Mouse (Mus musculus) intestine, postnatal 0 days (tissue): ENCODE results near the gene Pccb. TPM values are rescaled to one million over a fixed set of nuclear protein-coding genes. Genes with fewer than 3 reads are reported as not detected.

Source experiments
- ATAC-seq: fragments of 200-750 bp; cut with Nextera tagmentation; 2 replicates; pipeline ENCODE4 v1.8.0; 2017; ENCODE audit warnings: mild to moderate bottlenecking, moderate TSS enrichment, moderate library complexity
- H3K27ac ChIP-seq: fragments of 300-500 bp; sonication (generic); 2 replicates; pipeline ENCODE4 v1.5.1; 2014; ENCODE audit warnings: mild to moderate bottlenecking, low read depth, low read length, moderate library complexity
- H3K27me3 ChIP-seq: fragments of 300-500 bp; sonication (generic); replicated peaks from 2 replicates; pipeline ENCODE4 v1.6.1; 2014; ENCODE audit warnings: low read length, mixed read lengths; ENCODE audit not compliant: control insufficient read depth, insufficient read depth
- H3K36me3 ChIP-seq: fragments of 300-500 bp; sonication (generic); 2 replicates; pipeline ENCODE4 v1.6.1; 2014; ENCODE audit warnings: mild to moderate bottlenecking, moderate library complexity; ENCODE audit not compliant: control insufficient read depth, insufficient read depth
- H3K4me1 ChIP-seq: fragments of 300-500 bp; sonication (generic); replicated peaks from 2 replicates; pipeline ENCODE4 v1.6.1; 2014; ENCODE audit warnings: antibody characterized with exemption, low read length, mixed read lengths; ENCODE audit not compliant: control insufficient read depth, insufficient read depth
- H3K4me2 ChIP-seq: fragments of 300-500 bp; sonication (generic); replicated peaks from 2 replicates; pipeline ENCODE4 v1.6.1; 2014; ENCODE audit warnings: low read depth, mild to moderate bottlenecking, moderate library complexity
- H3K4me3 ChIP-seq: fragments of 300-500 bp; sonication (generic); 2 replicates; pipeline ENCODE4 v1.5.1; 2014; ENCODE audit warnings: low read depth, low read length
- H3K9ac ChIP-seq: fragments of 300-500 bp; sonication (generic); 2 replicates; pipeline ENCODE4 v1.6.1; 2014; ENCODE audit warnings: mild to moderate bottlenecking, low read depth, low read length
- H3K9me3 ChIP-seq: fragments of 300-500 bp; sonication (generic); 2 replicates; pipeline ENCODE4 v1.6.1; 2016; ENCODE audit warnings: mixed run types; ENCODE audit not compliant: control insufficient read depth
- CTCF ChIP-seq: sonication (generic); IDR thresholded peaks from 2 replicates; pipeline ENCODE4 v1.5.1; 2016; ENCODE audit warnings: low read depth, mild to moderate bottlenecking, control low read depth, antibody characterized with exemption, moderate library complexity
- WGBS: fragments of 180-500 bp; shearing (Covaris S2); extraction: QIAGEN DNeasy Blood & Tissue Kit; methylation state at CpG from one replicate; pipeline ENCODE4 v1.1.7; 2014; 5-methylcytosine and 5-hydroxymethylcytosine counted together
- polyA plus RNA-seq: library from polyadenylated mRNA; unstranded; fragments of >200 nt; fragmentation: Nextera tagmentation; extraction: Ambion mirVana; gene quantifications from 2 replicates; pipeline ENCODE4 v1.2.1, GENCODE M21; 2015

Gene Pccb
- polyA plus RNA-seq, 1 experiment from 2014 or later: 31.2 TPM

- H3K36me3 ChIP-seq: no peaks in the 10 kb centered on the region
- peaks cover 5% of the 10 kb centered on the region; the same call in 1 of the 2 replicates for H3K4me1 ChIP-seq
- no peak overlapping the region for H3K9ac ChIP-seq
- H3K27ac ChIP-seq: no peak overlapping the region
- H3K4me3 ChIP-seq: no peak overlapping the region
- H3K9me3 ChIP-seq: peaks cover 5% of the 10 kb centered on the region; the same call in 1 of the 2 replicates
- peak overlapping the region; percentile 33 for H3K4me2 ChIP-seq
- WGBS: 18% methylated on average over 7 of the region's 7 CpGs
- no peak for TF ChIP-seq CTCF
- no peaks in the 10 kb centered on the region for H3K27me3 ChIP-seq
- no peak for ATAC-seq
These were observed 2.7 kb upstream of the Pccb start for GRCm38 (mm10) chr9:101037396-101037795.

GRCm38 (mm10) chr9:101036876-101037275 lies 2.2 kb upstream of the Pccb start:
- Histone ChIP-seq H3K36me3 (no peaks in the 10 kb centered on the region), H3K4me1 (peaks cover 5% of the 10 kb centered on the region; the same call in 1 of the 2 replicates), H3K4me2 (no peak overlapping the region), H3K9ac (no peak overlapping the region), H3K4me3 (no peak overlapping the region), H3K27ac (no peak overlapping the region), H3K9me3 (peaks cover 5% of the 10 kb centered on the region; the same call in 1 of the 2 replicates), H3K27me3 (no peaks in the 10 kb centered on the region)
- WGBS: 67% methylated on average over 2 of the region's 2 CpGs
- no peak for ATAC-seq
- TF ChIP-seq CTCF: no peak

GRCm38 (mm10) chr9:101035836-101036596 lies 1.3 kb upstream of the Pccb start:
- Histone ChIP-seq H3K27ac (no peak overlapping the region), H3K27me3 (no peaks in the 10 kb centered on the region), H3K9ac (no peak overlapping the region), H3K4me1 (peaks cover 5% of the 10 kb centered on the region; the same call in 1 of the 2 replicates), H3K36me3 (no peaks in the 10 kb centered on the region), H3K4me3 (no peak overlapping the region), H3K9me3 (no peaks in the 10 kb centered on the region), H3K4me2 (no peak overlapping the region; the same call in 1 of the 2 replicates)
- no peak for TF ChIP-seq CTCF
- no peak for ATAC-seq
- WGBS: 61% methylated on average over 13 of the region's 15 CpGs

- ATAC-seq: peak; percentile 35; the same call in 1 of the 2 replicates
- Histone ChIP-seq H3K27ac (peak overlapping the region; percentile 92), H3K4me3 (peak overlapping the region; percentile 61), H3K27me3 (no peaks in the 10 kb centered on the region), H3K4me1 (peaks cover 5% of the 10 kb centered on the region; the same call in 1 of the 2 replicates), H3K36me3 (no peaks in the 10 kb centered on the region), H3K9ac (peak overlapping the region; percentile 70), H3K4me2 (peak overlapping the region; percentile 78), H3K9me3 (no peaks in the 10 kb centered on the region)
- WGBS: 1% methylated on average over 14 of the region's 14 CpGs
- no peak for TF ChIP-seq CTCF
These were observed 794 bp downstream of the Pccb start for GRCm38 (mm10) chr9:101033761-101034447.

GRCm38 (mm10) chr9:101018768-101019167 lies 15.9 kb downstream of the Pccb start:
- H3K27me3 ChIP-seq: no peaks in the 10 kb centered on the region
- no peaks in the 10 kb centered on the region for H3K4me1 ChIP-seq
- no peak for TF ChIP-seq CTCF
- peaks cover 5% of the 10 kb centered on the region for H3K36me3 ChIP-seq
- no peak overlapping the region for H3K9ac ChIP-seq
- no peak for ATAC-seq
- 96% methylated on average over 10 of the region's 10 CpGs for WGBS
- H3K9me3 ChIP-seq: no peaks in the 10 kb centered on the region
- no peak overlapping the region for H3K4me3 ChIP-seq
- H3K4me2 ChIP-seq: no peak overlapping the region
- no peak overlapping the region for H3K27ac ChIP-seq

GRCm38 (mm10) chr9:101017734-101018516 lies 16.8 kb downstream of the Pccb start:
- peak; percentile 41 for TF ChIP-seq CTCF
- Histone ChIP-seq H3K27me3 (no peaks in the 10 kb centered on the region), H3K27ac (no peak overlapping the region), H3K4me3 (no peak overlapping the region), H3K9ac (no peak overlapping the region), H3K4me2 (no peak overlapping the region), H3K4me1 (no peaks in the 10 kb centered on the region), H3K9me3 (no peaks in the 10 kb centered on the region), H3K36me3 (peaks cover 10% of the 10 kb centered on the region)
- 40% methylated on average over 15 of the region's 15 CpGs for WGBS
- ATAC-seq: no peak
